Mouse (Mus musculus): ENCODE results near the gene Gm29554.
"Not testable (repeated sequence)": the region's sequence is repeated elsewhere in the genome, so short reads cannot be mapped to it uniquely, and the experiment has no call there.

Gene Gm29554

DNA sequence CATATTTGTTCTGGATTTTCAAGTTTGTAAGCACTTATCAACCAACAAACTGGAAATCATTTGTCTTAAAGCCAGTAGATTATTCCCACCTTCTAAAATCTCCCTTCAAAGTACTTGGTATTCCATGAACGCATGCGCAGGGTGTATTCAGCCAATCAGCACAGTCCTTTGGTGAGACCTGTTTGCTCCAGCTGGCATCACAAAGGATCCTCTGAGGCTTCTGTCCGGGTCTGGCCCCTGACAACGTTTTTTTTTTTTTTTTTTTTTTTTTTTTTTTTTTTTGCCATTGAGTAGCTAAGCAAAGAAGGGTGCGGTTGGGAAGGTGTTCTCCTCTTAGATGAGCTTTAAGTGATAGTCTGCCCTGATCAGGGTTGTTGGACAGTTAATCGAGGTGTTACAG lies at the start of gene Gm29554:
TSS of gene Gm29554 (plus strand) at position 301 of the 400 bp plus-strand sequence.
- not testable (repeated sequence) for DNase-seq (ENCODE audit: low read depth, low spot score)

All from CD4-positive, CD25-positive, alpha-beta regulatory T cell, adult 2 months (primary cell).